Mouse (Mus musculus): Measurements from ENCODE around the gene Krt16.

DNA sequence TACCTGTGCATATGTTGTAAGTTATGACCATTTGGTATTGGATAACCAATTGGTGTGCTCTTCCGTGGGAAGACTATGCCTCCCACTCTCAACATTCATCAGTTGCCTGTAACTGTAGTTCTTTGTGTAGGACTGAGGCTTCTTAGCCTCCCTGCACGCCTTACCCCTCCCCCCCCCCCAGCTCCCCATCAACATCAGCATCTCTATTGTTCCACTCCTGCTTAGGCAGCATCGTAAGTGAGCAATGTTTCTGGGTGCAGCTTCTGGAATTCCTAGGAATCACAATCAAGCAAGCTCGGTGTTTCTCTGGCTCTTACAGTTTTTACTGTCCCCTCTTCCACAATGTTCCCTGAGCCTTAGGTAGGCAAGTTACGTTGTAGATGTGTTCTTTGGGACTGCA lies 26.8 kb upstream of the Krt16 start:
- TF ChIP-seq CTCF (IDR thresholded peaks at IDR 0.05; ENCODE audit: borderline replicate concordance, insufficient read depth, low read depth, low read length) (no peak), POLR2A (IDR thresholded peaks at IDR 0.05; ENCODE audit: borderline replicate concordance, insufficient read depth, low read length) (no peak)
